Mouse (Mus musculus) adrenal gland, postnatal 14 days (tissue): ENCODE results near the gene Pex10. TPM values are rescaled to one million over a fixed set of nuclear protein-coding genes. Genes with fewer than 3 reads are reported as not detected.
A peak's percentile ranks its signal among the peaks of the same experiment; 100 is the strongest.

Experiments
- DNase-seq: peaks from one replicate; pipeline ENCODE4 v3.0.0; 2021; ENCODE audit warnings: mixed read lengths
- total RNA-seq: library from RNA; stranded (reverse); gene quantifications from 2 replicates; pipeline ENCODE4 v1.2.3, GENCODE M21; 2021

Gene Pex10
- total RNA-seq, 1 experiment from 2014 or later: 23.7 TPM

DNA sequence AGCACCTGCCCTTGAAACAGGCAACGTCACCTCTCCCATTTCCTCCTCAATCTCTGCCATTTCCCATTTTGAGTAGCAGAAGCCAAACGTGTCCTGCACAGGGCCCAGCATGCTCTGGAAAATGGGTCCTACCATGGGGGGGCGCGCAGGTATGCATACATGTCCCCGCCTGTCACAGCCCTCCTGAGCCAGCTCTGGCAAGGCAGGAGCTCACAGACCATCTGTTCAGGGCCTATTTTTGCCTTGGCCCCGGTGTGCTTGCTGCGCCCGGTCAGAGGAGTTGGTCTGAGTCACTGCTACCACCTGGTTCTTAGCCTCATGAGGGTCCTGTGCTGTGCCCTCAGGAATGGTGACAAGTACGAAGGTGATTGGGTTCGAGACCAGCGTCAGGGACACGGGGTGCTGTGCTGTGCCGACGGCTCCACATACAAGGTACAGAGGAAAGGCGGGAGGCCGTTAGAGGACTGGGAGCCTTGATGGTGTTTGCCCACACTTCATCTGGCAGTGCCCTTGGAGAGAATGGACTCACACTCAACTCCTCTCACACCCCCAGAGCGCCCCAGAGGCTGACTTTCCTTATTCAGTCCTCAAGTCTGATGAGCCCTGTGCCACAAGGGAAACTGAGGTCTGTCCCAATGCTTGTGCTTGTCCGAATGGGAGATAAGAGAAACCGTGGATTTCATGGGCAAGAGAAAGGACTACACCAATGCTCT lies 26.1 kb downstream of the Pex10 start:
- DNase-seq: no peak

- DNase-seq: no peak
Observed at GRCm38 (mm10) chr4:155093431-155094149, 26.8 kb downstream of the Pex10 start.

GRCm38 (mm10) chr4:155094565-155094964 lies 27.7 kb downstream of the Pex10 start:
- DNase-seq: peak; percentile 71

GRCm38 (mm10) chr4:155095238-155095900 lies 28.6 kb downstream of the Pex10 start:
- DNase-seq: peak; percentile 92

GRCm38 (mm10) chr4:155095967-155096366 lies 29.2 kb downstream of the Pex10 start:
- no peak for DNase-seq

- DNase-seq: no peak
Observed at GRCm38 (mm10) chr4:155097452-155097851, 30.6 kb downstream of the Pex10 start.

DNA sequence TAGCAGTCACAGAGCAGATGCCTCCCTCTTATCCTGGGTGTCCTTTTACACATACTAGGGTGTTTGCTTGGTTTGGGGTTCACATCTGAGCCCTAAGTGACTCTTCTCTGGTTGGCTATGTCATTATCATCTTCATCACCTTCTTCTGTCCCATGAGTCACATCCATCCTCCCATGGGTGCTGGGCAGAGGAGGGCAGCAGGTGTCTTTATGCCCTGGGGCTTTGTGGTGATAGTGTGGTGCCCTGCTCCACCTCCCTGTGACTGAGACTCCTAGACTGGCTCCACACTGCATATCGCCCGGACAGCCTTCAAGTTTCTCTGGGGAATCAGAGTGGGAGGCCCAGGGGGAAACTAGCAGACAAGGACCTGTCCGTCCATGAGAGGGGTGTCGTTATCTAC lies 31.8 kb downstream of the Pex10 start:
- no peak for DNase-seq

GRCm38 (mm10) chr4:155107886-155108285 lies 41.1 kb downstream of the Pex10 start:
- DNase-seq: no peak

DNA sequence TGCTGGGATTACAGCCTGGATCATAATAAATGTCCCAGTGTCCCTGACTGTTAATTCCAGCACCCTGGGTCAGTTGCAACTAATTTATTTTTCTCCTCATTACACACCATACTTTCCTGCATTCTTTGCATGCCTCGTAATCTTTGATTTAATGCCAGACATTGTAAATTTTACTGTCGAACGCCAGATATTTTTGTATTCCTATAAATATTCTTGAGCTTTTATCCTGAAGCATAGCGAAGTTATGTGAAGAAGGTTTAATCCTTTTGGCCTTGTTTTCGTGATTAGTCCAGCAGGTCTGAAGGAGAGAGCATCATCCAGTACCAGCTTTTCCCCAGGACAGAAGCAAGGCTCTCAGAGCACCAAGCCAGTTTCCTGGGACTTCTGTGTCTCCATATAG lies 42.7 kb downstream of the Pex10 start:
- DNase-seq: no peak

DNA sequence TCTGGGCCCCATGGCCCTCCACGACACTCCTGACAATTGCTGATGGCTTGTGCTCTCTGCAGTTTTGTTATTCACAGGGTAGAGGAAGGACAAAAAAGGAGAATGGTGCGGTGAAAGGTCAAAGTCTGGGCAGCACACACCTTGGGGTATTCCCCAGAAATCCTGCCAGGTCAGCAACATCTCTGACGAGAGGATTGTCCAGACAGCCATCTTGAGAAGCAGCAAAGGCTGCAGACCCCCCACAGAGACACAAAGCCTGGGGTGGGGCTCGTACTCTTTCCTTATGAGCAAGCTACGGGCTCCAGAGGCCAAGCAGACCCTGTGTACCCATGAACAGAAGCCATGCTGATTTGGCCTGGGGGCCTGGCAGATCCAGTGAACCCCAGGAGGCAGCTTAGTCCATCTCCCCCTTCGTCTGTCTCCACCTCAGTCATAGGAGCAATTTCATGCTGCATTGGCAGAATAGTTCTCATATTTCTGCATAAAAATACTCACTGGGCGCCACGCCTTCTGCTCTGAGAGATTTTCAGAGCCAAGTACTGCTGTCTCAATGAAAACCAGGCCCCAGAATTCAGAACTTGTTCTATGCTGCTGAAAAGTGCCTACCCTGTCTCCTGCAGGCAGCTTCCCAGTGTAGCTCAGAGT lies 47.1 kb downstream of the Pex10 start:
- DNase-seq: no peak

GRCm38 (mm10) chr4:155116607-155117006 lies 49.8 kb downstream of the Pex10 start:
- no peak for DNase-seq

DNA sequence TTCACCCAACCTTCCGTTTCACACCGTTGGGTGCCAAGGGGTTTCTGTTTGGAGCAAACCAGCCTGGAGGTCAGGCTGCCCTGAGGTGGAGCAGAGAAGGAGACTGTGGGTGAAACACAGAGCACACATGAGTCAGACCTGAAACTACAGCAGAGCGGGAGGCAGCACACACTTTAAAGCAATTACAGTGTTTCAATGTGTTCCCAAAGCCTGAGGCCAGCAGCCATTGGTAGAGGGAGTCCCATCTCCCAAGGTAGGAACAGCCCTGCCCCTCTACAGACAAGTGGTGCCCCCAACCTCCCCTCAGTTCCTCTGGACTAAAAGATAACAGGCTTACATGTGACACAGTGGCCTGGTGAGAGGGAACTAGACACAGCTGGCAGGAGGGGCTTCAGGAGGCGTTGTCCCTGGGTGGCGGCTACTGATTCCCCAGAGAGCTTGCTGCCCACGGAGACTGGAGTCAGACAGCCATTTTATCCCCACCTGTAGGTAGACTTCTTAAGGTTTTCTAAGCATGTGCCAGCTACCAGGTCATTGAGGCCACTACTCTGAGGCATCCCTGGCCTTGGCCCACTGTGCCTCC lies 50.7 kb downstream of the Pex10 start:
- DNase-seq: peak; percentile 49

DNA sequence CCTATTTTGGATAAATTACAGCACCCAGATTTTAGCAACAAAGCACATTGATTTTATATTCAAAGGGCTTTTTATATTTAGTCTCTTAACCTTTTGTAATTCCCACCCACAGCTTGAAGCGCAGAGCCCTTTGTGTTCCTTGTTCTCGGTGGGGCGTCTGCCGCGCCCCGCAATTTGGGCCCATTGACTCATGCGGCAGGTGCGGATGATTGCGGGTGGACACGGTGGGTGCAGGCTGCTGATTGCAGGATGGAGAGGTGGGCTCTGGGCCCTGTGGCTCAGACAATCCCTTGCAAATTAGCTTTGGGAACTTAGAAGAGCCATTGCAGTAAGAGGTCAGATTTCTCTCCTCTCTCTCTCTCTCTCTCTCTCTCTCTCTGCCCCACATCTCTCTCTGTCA lies 51.5 kb downstream of the Pex10 start:
- no peak for DNase-seq

DNA sequence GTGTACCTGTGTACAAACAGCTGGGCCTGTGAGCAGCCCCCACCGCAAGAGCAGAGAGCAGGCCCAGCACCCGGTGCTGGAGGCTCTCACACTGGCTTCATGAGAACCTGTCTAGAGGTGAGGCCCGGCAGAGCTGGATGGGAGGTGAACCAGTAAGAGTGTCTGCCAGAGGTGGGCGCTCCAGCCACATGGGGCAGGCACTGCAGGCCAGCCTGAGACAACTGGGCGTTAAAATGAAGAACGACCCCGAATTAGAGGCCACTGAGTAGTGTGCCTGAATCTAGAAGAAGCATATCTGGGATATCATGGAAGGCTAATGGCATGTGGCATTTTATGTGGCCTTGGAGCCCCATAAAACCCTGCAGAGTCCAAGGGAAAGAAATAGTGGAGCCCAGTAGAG lies 53.2 kb downstream of the Pex10 start:
- peak; percentile 53 for DNase-seq

DNA sequence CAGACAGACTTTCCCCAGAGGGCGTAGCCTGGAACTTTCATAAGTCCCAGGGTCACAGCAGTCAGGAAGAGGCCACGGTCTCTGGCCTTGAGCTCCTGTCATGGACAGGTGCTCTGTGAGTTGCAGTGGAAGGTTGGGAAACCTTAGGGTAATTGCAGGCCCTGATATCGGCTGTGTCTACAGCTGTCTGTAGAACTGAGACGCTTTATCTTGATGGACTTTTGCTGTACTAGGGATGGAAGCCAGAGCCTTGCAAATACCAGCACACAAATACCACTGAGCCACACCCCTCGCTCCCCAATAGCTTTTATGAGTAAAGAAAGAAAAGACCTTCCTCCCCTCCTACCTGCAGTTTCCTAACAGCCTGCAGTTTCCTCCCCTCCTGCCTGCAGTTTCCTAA lies 53.8 kb downstream of the Pex10 start:
- DNase-seq: no peak

DNA sequence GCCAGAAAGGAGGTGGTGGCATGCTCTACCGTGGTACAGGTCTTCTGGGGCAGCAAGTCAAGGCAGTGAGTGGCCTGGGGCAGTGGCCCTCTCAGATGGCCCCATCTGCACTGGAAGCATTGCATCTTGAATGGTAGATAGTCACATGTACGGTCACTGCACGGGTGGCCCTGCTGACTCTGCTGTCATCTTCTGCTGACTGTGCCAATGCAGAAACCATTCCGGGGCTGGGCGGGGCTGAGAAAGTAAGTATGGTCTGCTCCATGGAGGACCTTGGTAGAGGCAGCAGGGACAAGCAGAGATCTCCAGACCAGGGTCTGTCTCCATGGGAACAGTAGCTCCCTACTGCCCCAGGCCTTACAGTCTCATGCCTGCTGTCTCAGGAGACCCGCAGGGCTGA lies 54.4 kb downstream of the Pex10 start:
- no peak for DNase-seq

Other genes with a start within 250 kb of the Pex10 start
- 0.15 and 0.19 TPM in 2 replicates for gene Ttc34, start 229.6 kb upstream of the Pex10 start, total RNA-seq
- 0.68 and 1.6 TPM in 2 replicates for gene Mmel1, start 197.4 kb upstream of the Pex10 start, total RNA-seq
- 51.9 and 52.6 TPM in 2 replicates for gene Fam213b, start 167.9 kb upstream of the Pex10 start, total RNA-seq
- gene Tnfrsf14, start 138.5 kb upstream of the Pex10 start, total RNA-seq: 8.3 and 10.6 TPM in 2 replicates
- not detected in 2 replicates for gene Hes5, start 106.1 kb upstream of the Pex10 start, total RNA-seq
- 27.9 and 30.2 TPM in 2 replicates for gene Pank4, start 102.9 kb upstream of the Pex10 start, total RNA-seq
- gene Plch2, start 10.2 kb upstream of the Pex10 start, total RNA-seq: 0.33 and 0.83 TPM in 2 replicates
- 86.9 and 97.7 TPM in 2 replicates for gene Rer1, start 19.4 kb downstream of the Pex10 start, total RNA-seq
- 7.3 and 8.3 TPM in 2 replicates for gene Morn1, start 19.6 kb downstream of the Pex10 start, total RNA-seq
- gene Ski, start 155.6 kb downstream of the Pex10 start, total RNA-seq: 66.2 and 70.1 TPM in 2 replicates
- gene Faap20, start 182.8 kb downstream of the Pex10 start, total RNA-seq: 39.4 and 43.1 TPM in 2 replicates